Mouse (Mus musculus) frontal cortex, postnatal 10 days (tissue): ENCODE results near the gene Mnat1.
A peak's percentile ranks its signal among the peaks of the same experiment; 100 is the strongest.
"Not testable (repeated sequence)": the region's sequence is repeated elsewhere in the genome, so short reads cannot be mapped to it uniquely, and the experiment has no call there.

Experiments
- DNase-seq, 2 experiments: peaks; one replicate each; pipeline ENCODE4 v3.0.0; 2022; ENCODE audit warnings: low spot score in 2 of 2, mixed read lengths in 1 of 2

Mnat1 gene

GRCm38 (mm10) chr12:73123093-73124041 is at the start of gene Mnat1:
TSS of gene Mnat1 (plus strand) at chr12:73123717.
- DNase-seq: peak; percentile 39 to 71

- DNase-seq: not testable (repeated sequence)
Measured at GRCm38 (mm10) chr12:73081828-73082227, 41.7 kb upstream of the Mnat1 start.

GRCm38 (mm10) chr12:73083773-73084172 is 39.7 kb upstream of the Mnat1 start:
- no peak for DNase-seq

- DNase-seq: no peak
Measured at GRCm38 (mm10) chr12:73085739-73086630, 37.5 kb upstream of the Mnat1 start.

- no peak for DNase-seq
Measured at GRCm38 (mm10) chr12:73087086-73087485, 36.4 kb upstream of the Mnat1 start.

GRCm38 (mm10) chr12:73088500-73088899 is 35.0 kb upstream of the Mnat1 start:
- no peak for DNase-seq

GRCm38 (mm10) chr12:73088911-73089310 is 34.6 kb upstream of the Mnat1 start:
- DNase-seq: no peak

GRCm38 (mm10) chr12:73090672-73091335 is 32.7 kb upstream of the Mnat1 start:
- DNase-seq: no peak

- DNase-seq: no peak
Measured at GRCm38 (mm10) chr12:73094189-73094588, 29.3 kb upstream of the Mnat1 start.

- DNase-seq: no peak
Measured at GRCm38 (mm10) chr12:73094605-73095004, 28.9 kb upstream of the Mnat1 start.

GRCm38 (mm10) chr12:73096177-73096576 is 27.3 kb upstream of the Mnat1 start:
- DNase-seq: not testable (repeated sequence)

GRCm38 (mm10) chr12:73098593-73098992 is 24.9 kb upstream of the Mnat1 start:
- DNase-seq: no peak

- DNase-seq: no peak
Measured at GRCm38 (mm10) chr12:73103713-73104112, 19.8 kb upstream of the Mnat1 start.

GRCm38 (mm10) chr12:73107821-73108220 is 15.7 kb upstream of the Mnat1 start:
- DNase-seq: no peak

GRCm38 (mm10) chr12:73110431-73111111 is 12.9 kb upstream of the Mnat1 start:
- DNase-seq: no peak

GRCm38 (mm10) chr12:73111561-73112325 is 11.8 kb upstream of the Mnat1 start:
- peak in 1 of 2 experiments; percentile 9 for DNase-seq

- DNase-seq: peak in 1 of 2 experiments; percentile 13
Measured at GRCm38 (mm10) chr12:73112326-73113087, 11.0 kb upstream of the Mnat1 start.

GRCm38 (mm10) chr12:73113196-73113595 is 10.3 kb upstream of the Mnat1 start, which contains the start of gene Six4:
TSS of gene Six4 (minus strand) at chr12:73113456.
- peak in 1 of 2 experiments; percentile 16 for DNase-seq

GRCm38 (mm10) chr12:73125250-73125649 is 1.7 kb downstream of the Mnat1 start:
- no peak for DNase-seq
